Mouse (Mus musculus): ENCODE measurements around the gene Col8a2.

The Col8a2 gene

GRCm38 (mm10) chr4:126286492-126286891 is at the start of gene Col8a2:
Col8a2 (plus strand) TSS chr4:126286793.
- no peak for DNase-seq (ENCODE audit: low spot score in 2 of 2)

- DNase-seq (ENCODE audit: low spot score in 2 of 2), result no peak
Measured at GRCm38 (mm10) chr4:126237721-126238242, 48.8 kb upstream of the Col8a2 start.

GRCm38 (mm10) chr4:126239862-126240475 is 46.6 kb upstream of the Col8a2 start:
- DNase-seq (ENCODE audit: low spot score in 2 of 2), result no peak

- no peak for DNase-seq (ENCODE audit: low spot score in 2 of 2)
Measured at GRCm38 (mm10) chr4:126241956-126242355, 44.6 kb upstream of the Col8a2 start.

- DNase-seq (ENCODE audit: low spot score in 2 of 2), result no peak
Measured at GRCm38 (mm10) chr4:126242510-126242909, 44.1 kb upstream of the Col8a2 start.

- DNase-seq (ENCODE audit: low spot score in 2 of 2), result no peak
Measured at GRCm38 (mm10) chr4:126246202-126246889, 40.2 kb upstream of the Col8a2 start.

- DNase-seq (ENCODE audit: low spot score in 2 of 2), result no peak
Measured at GRCm38 (mm10) chr4:126248261-126248868, 38.2 kb upstream of the Col8a2 start.

GRCm38 (mm10) chr4:126250659-126251058 is 35.9 kb upstream of the Col8a2 start:
- DNase-seq (ENCODE audit: low spot score in 2 of 2), result no peak

GRCm38 (mm10) chr4:126251655-126252254 is 34.8 kb upstream of the Col8a2 start:
- DNase-seq (ENCODE audit: low spot score in 2 of 2), result no peak

GRCm38 (mm10) chr4:126252411-126253237 is 34.0 kb upstream of the Col8a2 start:
- DNase-seq (ENCODE audit: low spot score in 2 of 2), result no peak

- DNase-seq (ENCODE audit: low spot score in 2 of 2), result no peak
Measured at GRCm38 (mm10) chr4:126253637-126254272, 32.8 kb upstream of the Col8a2 start.

GRCm38 (mm10) chr4:126254315-126255112 is 32.1 kb upstream of the Col8a2 start:
- DNase-seq (ENCODE audit: low spot score in 2 of 2), result no peak

GRCm38 (mm10) chr4:126255113-126256001 is 31.2 kb upstream of the Col8a2 start:
- DNase-seq (ENCODE audit: low spot score in 2 of 2), result no peak

GRCm38 (mm10) chr4:126256131-126256791 is 30.3 kb upstream of the Col8a2 start, which contains the start of gene Map7d1:
Map7d1 (minus strand) TSS chr4:126256343.
- DNase-seq (ENCODE audit: low spot score in 2 of 2), result peak; percentile 84 to 94

- no peak for DNase-seq (ENCODE audit: low spot score in 2 of 2)
Measured at GRCm38 (mm10) chr4:126256967-126257881, 29.4 kb upstream of the Col8a2 start.

GRCm38 (mm10) chr4:126259063-126259462 is 27.5 kb upstream of the Col8a2 start:
- DNase-seq (ENCODE audit: low spot score in 2 of 2), result no peak

- peak in 1 of 2 experiments; percentile 67 for DNase-seq (ENCODE audit: low spot score in 2 of 2)
Measured at GRCm38 (mm10) chr4:126259523-126260160, 27.0 kb upstream of the Col8a2 start.
